Comparison of ENCODE assay signal across 17 mouse cellular contexts in genomic region chr1:158422739-158423138, GRCm38 (mm10).
"Had no signal": no experiment of that assay in that cellular context is flagged by ENCODE, and none has a peak within 500 bp of the region (broad histone marks: within the 10 kb centered on the region; RNA-seq: fewer than 3 reads in every experiment).

No protein-coding gene starts in this region.

- H3K27ac ChIP-seq: liver, embryonic 15.5 days; lung, embryonic 15.5 days; macrophage; midbrain, embryonic 13.5 days; midbrain, embryonic 15.5 days; neural tube, embryonic 12.5 days; stomach, embryonic 15.5 days; stomach, postnatal 0 days had no signal

- H3K36me3 ChIP-seq: liver, embryonic 15.5 days; lung, embryonic 15.5 days; midbrain, embryonic 13.5 days; midbrain, embryonic 15.5 days; neural tube, embryonic 12.5 days; stomach, embryonic 15.5 days had no signal

- H3K27me3 ChIP-seq: liver, embryonic 15.5 days; lung, embryonic 15.5 days; megakaryocyte, embryonic 14.5 days; midbrain, embryonic 13.5 days; midbrain, embryonic 15.5 days; neural tube, embryonic 12.5 days; stomach, embryonic 15.5 days had no signal

- ATAC-seq: liver, postnatal 0 days; lung, postnatal 0 days; midbrain, embryonic 13.5 days; midbrain, embryonic 15.5 days had no signal

- DNase-seq: liver, postnatal 0 days; lung, adult 2 months; lung, postnatal 14 days; lung, postnatal 36 days; thymus, adult 18-20 months; thymus, postnatal 25 days; thymus, postnatal 4 days had no signal

- H3K4me1 ChIP-seq: liver, embryonic 15.5 days; lung, embryonic 15.5 days; megakaryocyte, embryonic 14.5 days; midbrain, embryonic 13.5 days; midbrain, embryonic 15.5 days; neural tube, embryonic 12.5 days; stomach, embryonic 15.5 days had no signal

- H3K4me3 ChIP-seq: liver, embryonic 15.5 days; lung, embryonic 15.5 days; megakaryocyte, embryonic 14.5 days; midbrain, embryonic 13.5 days; midbrain, embryonic 15.5 days; neural tube, embryonic 12.5 days; stomach, embryonic 15.5 days had no signal
